Mouse (Mus musculus): ENCODE results near the gene Muc4. TPM values are rescaled to one million over a fixed set of nuclear protein-coding genes. Genes with fewer than 3 reads are reported as not detected.
A peak's percentile ranks its signal among the peaks of the same experiment; 100 is the strongest.

Muc4 gene
- under 1 TPM; 0.34 to 0.42 TPM for total RNA-seq (2021)
- long read RNA-seq, experiment 1: 0 reads
- long read RNA-seq, experiment 2: 0 reads

- no peak for DNase-seq (ENCODE audit: low spot score in 2 of 2)
Observed at GRCm38 (mm10) chr16:32735586-32735985, at the start of gene Muc4. Gene Muc4, plus strand, starts transcription at chr16:32735886.

- no peak for DNase-seq (ENCODE audit: low spot score in 2 of 2)
Observed at GRCm38 (mm10) chr16:32685998-32686397, 49.7 kb upstream of the Muc4 start.

GRCm38 (mm10) chr16:32687221-32687620 is 48.5 kb upstream of the Muc4 start:
- no peak for DNase-seq (ENCODE audit: low spot score in 2 of 2)

GRCm38 (mm10) chr16:32688770-32689169 is 46.9 kb upstream of the Muc4 start:
- no peak for DNase-seq (ENCODE audit: low spot score in 2 of 2)

GRCm38 (mm10) chr16:32689501-32689900 is 46.2 kb upstream of the Muc4 start:
- DNase-seq (ENCODE audit: low spot score in 2 of 2): peak in 1 of 2 experiments; percentile 58

GRCm38 (mm10) chr16:32696841-32697464 is 38.7 kb upstream of the Muc4 start:
- no peak for DNase-seq (ENCODE audit: low spot score in 2 of 2)

GRCm38 (mm10) chr16:32697665-32698446 is 37.8 kb upstream of the Muc4 start:
- peak in 1 of 2 experiments; percentile 46 for DNase-seq (ENCODE audit: low spot score in 2 of 2)

GRCm38 (mm10) chr16:32698550-32698949 is 37.1 kb upstream of the Muc4 start:
- no peak for DNase-seq (ENCODE audit: low spot score in 2 of 2)

GRCm38 (mm10) chr16:32703312-32703912 is 32.3 kb upstream of the Muc4 start:
- DNase-seq (ENCODE audit: low spot score in 2 of 2): no peak

GRCm38 (mm10) chr16:32705606-32706005 is 30.1 kb upstream of the Muc4 start:
- no peak for DNase-seq (ENCODE audit: low spot score in 2 of 2)

GRCm38 (mm10) chr16:32707111-32707823 is 28.4 kb upstream of the Muc4 start:
- no peak for DNase-seq (ENCODE audit: low spot score in 2 of 2)

- no peak for DNase-seq (ENCODE audit: low spot score in 2 of 2)
Observed at GRCm38 (mm10) chr16:32707824-32708456, 27.7 kb upstream of the Muc4 start.

- no peak for DNase-seq (ENCODE audit: low spot score in 2 of 2)
Observed at GRCm38 (mm10) chr16:32708457-32709033, 27.1 kb upstream of the Muc4 start.

- no peak for DNase-seq (ENCODE audit: low spot score in 2 of 2)
Observed at GRCm38 (mm10) chr16:32709116-32709515, 26.6 kb upstream of the Muc4 start.

- no peak for DNase-seq (ENCODE audit: low spot score in 2 of 2)
Observed at GRCm38 (mm10) chr16:32710426-32711070, 25.1 kb upstream of the Muc4 start.

- DNase-seq (ENCODE audit: low spot score in 2 of 2): no peak
Observed at GRCm38 (mm10) chr16:32712202-32712601, 23.5 kb upstream of the Muc4 start.

GRCm38 (mm10) chr16:32713556-32713955 is 22.1 kb upstream of the Muc4 start:
- no peak for DNase-seq (ENCODE audit: low spot score in 2 of 2)

GRCm38 (mm10) chr16:32715364-32715763 is 20.3 kb upstream of the Muc4 start:
- no peak for DNase-seq (ENCODE audit: low spot score in 2 of 2)

GRCm38 (mm10) chr16:32723163-32723562 is 12.5 kb upstream of the Muc4 start:
- no peak for DNase-seq (ENCODE audit: low spot score in 2 of 2)

- DNase-seq (ENCODE audit: low spot score in 2 of 2): no peak
Observed at GRCm38 (mm10) chr16:32723767-32724166, 11.9 kb upstream of the Muc4 start.

Data from adrenal gland, postnatal 4 days (tissue).